Mouse (Mus musculus): ENCODE measurements around the gene Irf1.

Irf1 gene

GRCm38 (mm10) chr11:53783288-53783687, 13.5 kb downstream of the Irf1 start:
- no peak for DNase-seq (ENCODE audit: low spot score in 2 of 2)

- DNase-seq (ENCODE audit: low spot score in 2 of 2): no peak
These were observed 15.6 kb downstream of the Irf1 start for GRCm38 (mm10) chr11:53785311-53785936.

GRCm38 (mm10) chr11:53786058-53787031, 16.5 kb downstream of the Irf1 start:
- no peak for DNase-seq (ENCODE audit: low spot score in 2 of 2)

GRCm38 (mm10) chr11:53788196-53788595, 18.4 kb downstream of the Irf1 start:
- DNase-seq (ENCODE audit: low spot score in 2 of 2): no peak

GRCm38 (mm10) chr11:53789277-53789676, 19.5 kb downstream of the Irf1 start:
- no peak for DNase-seq (ENCODE audit: low spot score in 2 of 2)

GRCm38 (mm10) chr11:53792986-53793385, 23.2 kb downstream of the Irf1 start:
- DNase-seq (ENCODE audit: low spot score in 2 of 2): no peak

- DNase-seq (ENCODE audit: low spot score in 2 of 2): no peak
These were observed 24.2 kb downstream of the Irf1 start for GRCm38 (mm10) chr11:53794015-53794414.

GRCm38 (mm10) chr11:53794671-53795557, 25.1 kb downstream of the Irf1 start:
- DNase-seq (ENCODE audit: low spot score in 2 of 2): no peak

GRCm38 (mm10) chr11:53795813-53796212, 26.0 kb downstream of the Irf1 start:
- no peak for DNase-seq (ENCODE audit: low spot score in 2 of 2)

GRCm38 (mm10) chr11:53796409-53797151, 26.8 kb downstream of the Irf1 start:
- peak in 1 of 2 experiments; percentile 29 for DNase-seq (ENCODE audit: low spot score in 2 of 2)

GRCm38 (mm10) chr11:53797386-53797920, 27.6 kb downstream of the Irf1 start:
- DNase-seq (ENCODE audit: low spot score in 2 of 2): no peak

- no peak for DNase-seq (ENCODE audit: low spot score in 2 of 2)
These were observed 28.4 kb downstream of the Irf1 start for GRCm38 (mm10) chr11:53798041-53798711.

GRCm38 (mm10) chr11:53800036-53800435, 30.2 kb downstream of the Irf1 start:
- DNase-seq (ENCODE audit: low spot score in 2 of 2): no peak

GRCm38 (mm10) chr11:53800975-53801374, 31.2 kb downstream of the Irf1 start:
- no peak for DNase-seq (ENCODE audit: low spot score in 2 of 2)

GRCm38 (mm10) chr11:53803093-53803492, 33.3 kb downstream of the Irf1 start:
- no peak for DNase-seq (ENCODE audit: low spot score in 2 of 2)

- no peak for DNase-seq (ENCODE audit: low spot score in 2 of 2)
These were observed 33.7 kb downstream of the Irf1 start for GRCm38 (mm10) chr11:53803494-53803893.

GRCm38 (mm10) chr11:53804569-53805344, 34.9 kb downstream of the Irf1 start:
- DNase-seq (ENCODE audit: low spot score in 2 of 2): no peak

GRCm38 (mm10) chr11:53805786-53806185, 36.0 kb downstream of the Irf1 start:
- DNase-seq (ENCODE audit: low spot score in 2 of 2): peak; percentile 21 to 71

GRCm38 (mm10) chr11:53809354-53809753, 39.5 kb downstream of the Irf1 start:
- DNase-seq (ENCODE audit: low spot score in 2 of 2): no peak
